Mouse (Mus musculus): ENCODE data around the gene Clpp.

Gene Clpp

GRCm38 (mm10) chr17:57029691-57030090 lies 39.6 kb downstream of the Clpp start:
- in situ Hi-C loops (cut with MboI, MseI): loop anchor here (25.0 kb wide), 1 partner anchor 1317 kb away; the partner anchor contains the start of gene Pot1b

- in situ Hi-C loops (cut with MboI, MseI): loop anchor here (25.0 kb wide), 1 partner anchor 1319 kb away; the partner anchor contains the start of gene Pot1b
These were observed 41.0 kb downstream of the Clpp start, which contains the start of gene Khsrp for GRCm38 (mm10) chr17:57030931-57031660. Gene Khsrp (minus strand): TSS chr17:57031522.

- in situ Hi-C loops (cut with MboI, MseI): loop anchor here (25.0 kb wide), 1 partner anchor 1320 kb away; the partner anchor contains the start of gene Pot1b
These were observed 41.7 kb downstream of the Clpp start for GRCm38 (mm10) chr17:57031661-57032420.

DNA sequence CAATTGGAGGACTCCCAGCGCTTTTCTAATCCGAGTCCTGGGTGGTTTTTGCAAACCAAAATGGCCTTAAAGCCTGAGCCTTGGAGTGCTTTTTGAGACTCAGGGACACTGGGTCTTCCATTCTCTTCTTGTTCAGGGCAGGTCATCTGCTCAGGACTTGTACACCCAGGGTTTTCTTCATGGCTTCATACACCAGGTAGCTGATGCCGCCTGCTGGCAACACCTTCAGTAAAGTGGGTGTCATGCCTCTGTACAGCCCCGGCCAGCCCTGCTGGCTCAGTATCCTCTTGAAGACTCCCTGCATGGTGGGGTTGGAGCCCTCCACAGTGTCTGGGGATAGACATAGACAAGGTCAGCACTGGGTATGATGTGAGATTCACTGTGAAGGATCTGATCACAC lies 42.7 kb downstream of the Clpp start:
- in situ Hi-C loops (cut with MboI, MseI): loop anchor here (25.0 kb wide), 1 partner anchor 1321 kb away; the partner anchor contains the start of gene Pot1b

- in situ Hi-C loops (cut with MboI, MseI): loop anchor here (25.0 kb wide), 1 partner anchor 1327 kb away; the partner anchor contains the start of gene Pot1b
These were observed 48.9 kb downstream of the Clpp start for GRCm38 (mm10) chr17:57038978-57039377.

DNA sequence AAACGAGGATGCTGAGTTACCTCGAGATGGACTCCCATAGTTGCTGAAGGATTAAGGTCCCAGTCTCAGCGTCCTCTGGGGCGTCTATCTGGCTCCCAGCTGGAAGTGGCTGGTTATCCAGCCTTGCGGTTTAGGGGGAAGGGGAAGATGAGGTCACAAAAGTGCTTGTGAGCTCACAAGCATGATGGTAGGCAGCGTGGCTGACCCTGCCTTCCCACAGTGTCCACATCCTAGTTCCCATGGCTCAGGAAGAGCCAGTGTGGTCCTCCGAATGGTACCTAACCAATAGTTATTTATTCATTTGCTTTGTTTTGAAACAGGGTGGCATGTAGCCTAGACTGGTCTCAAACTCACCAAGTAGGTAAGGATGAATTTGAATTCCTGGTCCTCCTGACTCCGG lies 51.4 kb downstream of the Clpp start, which contains the start of gene Slc25a41:
Gene Slc25a41 (minus strand): TSS at position 101 of the 400 bp plus-strand sequence.
- in situ Hi-C loops (cut with MboI, MseI): loop anchor here (25.0 kb wide), 1 partner anchor 1329 kb away; the partner anchor contains the start of gene Pot1b

Measured in T-helper 1 cell (primary cell).